Mouse (Mus musculus) ES-Bruce4 (cell line): ENCODE measurements around the gene Dand5.

Source experiments
- CTCF ChIP-seq: IDR thresholded peaks from one replicate; pipeline ENCODE4 v1.8.1; 2011; ENCODE audit warnings: low read depth, low read length
- EP300 ChIP-seq: IDR thresholded peaks from 2 replicates; pipeline ENCODE4 v1.6.1; 2011; ENCODE audit warnings: low read depth, low read length; ENCODE audit not compliant: insufficient read depth
- POLR2A ChIP-seq: IDR thresholded peaks from one replicate; pipeline ENCODE4 v1.8.1; 2011; ENCODE audit warnings: low read length; ENCODE audit not compliant: insufficient read depth

DNA sequence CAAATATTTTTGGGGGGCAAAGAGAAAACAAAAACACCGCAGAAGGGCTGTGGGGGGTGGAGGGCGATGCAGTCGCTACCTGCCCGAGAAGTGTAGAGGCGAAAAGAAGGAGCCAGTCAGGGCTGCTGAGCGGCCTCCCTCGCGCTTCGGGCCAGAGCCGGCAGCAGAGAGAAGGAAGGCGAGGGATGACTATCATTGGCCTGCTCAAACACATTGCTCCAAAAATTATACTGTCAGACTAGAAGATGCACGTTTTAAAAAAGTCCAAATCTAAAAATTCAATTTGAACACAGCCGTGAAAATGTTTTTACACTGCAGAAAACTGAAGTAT is 42.4 kb downstream of the Dand5 start:
- no peak for TF ChIP-seq CTCF
- TF ChIP-seq EP300, result no peak
- no peak for TF ChIP-seq POLR2A
